Mouse (Mus musculus) ES-E14 (cell line): Measurements from ENCODE around the gene Glce.

Source experiments
- HCFC1 ChIP-seq: IDR thresholded peaks from 2 replicates; pipeline ENCODE4 v1.6.1; 2012; ENCODE audit warnings: low read length, inconsistent platforms, borderline replicate concordance; ENCODE audit not compliant: insufficient read depth
- MAFK ChIP-seq: IDR thresholded peaks from 2 replicates; pipeline ENCODE4 v1.6.1; 2014; ENCODE audit warnings: mild to moderate bottlenecking, low read depth, low read length, inconsistent platforms; ENCODE audit not compliant: insufficient read depth

DNA sequence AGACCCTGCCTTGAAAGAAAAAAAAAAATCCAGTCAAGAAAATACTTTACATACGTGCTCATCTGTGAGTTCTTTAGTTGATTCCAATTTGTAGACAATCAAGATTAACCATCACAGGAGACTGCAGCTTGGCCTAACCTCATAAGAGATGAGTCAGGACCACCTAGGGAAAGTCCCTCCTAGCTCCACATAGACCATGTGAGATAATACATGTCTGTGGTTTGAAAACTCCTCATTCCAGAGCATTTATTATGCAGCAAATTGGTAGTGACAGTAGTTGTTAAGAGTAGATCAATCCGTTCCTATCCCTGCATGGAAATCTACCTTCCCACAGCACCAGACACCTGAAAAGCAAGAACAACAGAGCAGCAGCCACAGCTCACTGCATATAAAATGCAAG, 5.6 kb upstream of the Glce start:
- TF ChIP-seq HCFC1 (no peak), MAFK (no peak)
